In the genomic region with DNA sequence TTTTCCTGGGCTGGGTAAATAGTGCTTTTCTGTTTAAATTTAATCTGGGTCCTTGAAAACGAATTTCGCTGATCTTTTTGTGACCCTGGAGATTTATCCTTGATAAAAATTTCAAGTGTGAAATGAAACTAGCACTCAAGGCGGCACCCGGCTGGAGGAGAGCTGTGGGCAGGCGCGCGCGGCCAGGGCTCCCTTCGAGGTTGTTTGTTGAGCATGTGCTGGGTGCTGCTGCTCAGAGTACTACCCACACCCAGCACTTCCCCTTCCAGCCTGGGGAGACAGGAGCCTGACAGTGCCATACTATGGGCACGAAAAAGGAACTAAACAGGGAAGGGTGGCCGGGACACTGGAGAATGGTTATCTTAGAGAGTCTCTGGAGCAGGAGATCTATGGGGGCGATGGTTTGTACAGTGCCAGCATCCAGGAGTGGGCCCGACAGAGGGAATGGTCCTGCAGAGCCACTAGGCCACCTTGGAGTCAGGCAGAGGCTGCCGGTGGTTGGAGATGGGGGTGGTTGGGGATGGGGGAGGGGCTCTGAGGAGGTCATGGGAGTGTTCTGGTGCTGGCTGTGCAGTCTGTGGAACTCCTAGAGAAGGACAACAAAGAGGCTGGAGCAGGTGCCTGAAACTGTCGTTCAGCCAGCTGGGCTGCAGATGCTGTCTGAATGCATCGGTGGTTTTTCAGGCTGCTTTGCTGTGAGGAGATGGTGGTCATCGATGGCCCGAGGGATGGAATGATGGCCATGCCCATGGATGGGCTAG, we compare ENCODE assay signal across 8 mouse cellular contexts. TPM values are rescaled to one million over a fixed set of nuclear protein-coding genes. Genes with fewer than 3 reads are reported as not detected.
DNase-seq lines count a peak whose midpoint lies in the region; ATAC-seq and TF ChIP-seq lines count a peak whose summit lies in the region.

No protein-coding gene starts in this region.

- no peak for DNase-seq in heart, embryonic 10.5 days (ENCODE audit: low spot score)
- no peak for DNase-seq in heart, adult 8-10 months (ENCODE audit: low spot score)
- DNase-seq in brain, adult 2 months (ENCODE audit: low read depth, low spot score): peak; percentile 66
- no peak for DNase-seq in forebrain, embryonic 14.5 days (ENCODE audit: low spot score)
- peak; percentile 9 for DNase-seq in kidney, postnatal 0 days (ENCODE audit: low spot score)

- no peak overlapping the region for H3K27ac ChIP-seq in heart, embryonic 10.5 days
- H3K27ac ChIP-seq in forebrain, embryonic 14.5 days (ENCODE audit: low read depth, low read length): no peak overlapping the region
- H3K27ac ChIP-seq in kidney, postnatal 0 days: peak overlapping the region; percentile 71
- no peak overlapping the region for H3K27ac ChIP-seq in midbrain, embryonic 12.5 days (replicated peaks)

- peak; percentile 46 for ATAC-seq in forebrain, embryonic 14.5 days
- ATAC-seq in kidney, postnatal 0 days (replicated peaks; ENCODE audit: low FRiP score, low read depth): peak; percentile 34; the same call in 1 of the 2 replicates
- ATAC-seq in midbrain, embryonic 12.5 days (ENCODE audit: low FRiP score, low read depth): no peak; the same call in 1 of the 2 replicates
- no peak for ATAC-seq in monocyte, adult 5-6 weeks (replicated peaks; ENCODE audit: insufficient number of reproducible peaks, low FRiP score, low TSS enrichment, poor library complexity, severe bottlenecking)
- ATAC-seq in erythroid progenitor cell, adult 5-6 weeks (replicated peaks; ENCODE audit: low FRiP score, poor library complexity, severe bottlenecking): no peak

- H3K36me3 ChIP-seq in heart, embryonic 10.5 days: no peaks in the 10 kb centered on the region
- no peaks in the 10 kb centered on the region for H3K36me3 ChIP-seq in forebrain, embryonic 14.5 days (ENCODE audit: control insufficient read depth, insufficient read depth, low read length)
- no peaks in the 10 kb centered on the region for H3K36me3 ChIP-seq in kidney, postnatal 0 days (ENCODE audit: insufficient read depth, low read length)
- no peaks in the 10 kb centered on the region for H3K36me3 ChIP-seq in midbrain, embryonic 12.5 days

- H3K27me3 ChIP-seq in heart, embryonic 10.5 days (ENCODE audit: insufficient read depth, poor library complexity, severe bottlenecking): peaks cover 86% of the 10 kb centered on the region
- no peaks in the 10 kb centered on the region for H3K27me3 ChIP-seq in forebrain, embryonic 14.5 days (replicated peaks; ENCODE audit: control insufficient read depth, insufficient read depth, low read length)
- H3K27me3 ChIP-seq in kidney, postnatal 0 days (ENCODE audit: insufficient read depth, low read length): no peaks in the 10 kb centered on the region
- H3K27me3 ChIP-seq in midbrain, embryonic 12.5 days: peaks cover 28% of the 10 kb centered on the region

- H3K4me2 ChIP-seq in forebrain, embryonic 14.5 days (ENCODE audit: low read length): peak overlapping the region; percentile 54
- H3K4me2 ChIP-seq in kidney, postnatal 0 days (ENCODE audit: low read length): peak overlapping the region; percentile 52
- peak overlapping the region; percentile 42 for H3K4me2 ChIP-seq in midbrain, embryonic 12.5 days (replicated peaks)

- peak overlapping the region; percentile 50; the same call in 1 of the 2 replicates for H3K9ac ChIP-seq in forebrain, embryonic 14.5 days (ENCODE audit: low read length)
- no peak overlapping the region for H3K9ac ChIP-seq in kidney, postnatal 0 days (ENCODE audit: low read depth, low read length)
- no peak overlapping the region for H3K9ac ChIP-seq in midbrain, embryonic 12.5 days (replicated peaks)

- H3K9me3 ChIP-seq in heart, embryonic 10.5 days: no peaks in the 10 kb centered on the region
- H3K9me3 ChIP-seq in forebrain, embryonic 14.5 days (replicated peaks; ENCODE audit: control insufficient read depth, low read length): no peaks in the 10 kb centered on the region
- H3K9me3 ChIP-seq in kidney, postnatal 0 days (replicated peaks; ENCODE audit: low read length): no peaks in the 10 kb centered on the region
- no peaks in the 10 kb centered on the region for H3K9me3 ChIP-seq in midbrain, embryonic 12.5 days

- TF ChIP-seq CTCF in kidney, postnatal 0 days (IDR thresholded peaks at IDR 0.05; ENCODE audit: low read depth): no peak

- WGBS in heart, embryonic 10.5 days: 19% methylated on average over 18 of the region's 18 CpGs
- WGBS in forebrain, embryonic 14.5 days: 21% methylated on average over 18 of the region's 18 CpGs
- WGBS in kidney, postnatal 0 days: 13% methylated on average over 18 of the region's 18 CpGs
- WGBS in midbrain, embryonic 12.5 days: 20% methylated on average over 18 of the region's 18 CpGs

- peaks cover 10% of the 10 kb centered on the region for H3K4me1 ChIP-seq in heart, embryonic 10.5 days
- H3K4me1 ChIP-seq in forebrain, embryonic 14.5 days (ENCODE audit: control insufficient read depth, insufficient read depth, low read length): peaks cover 3% of the 10 kb centered on the region; the same call in 1 of the 2 replicates
- peaks cover 11% of the 10 kb centered on the region; the same call in 1 of the 2 replicates for H3K4me1 ChIP-seq in kidney, postnatal 0 days (replicated peaks; ENCODE audit: insufficient read depth, low read length)
- H3K4me1 ChIP-seq in midbrain, embryonic 12.5 days: peaks cover 14% of the 10 kb centered on the region

- H3K4me3 ChIP-seq in heart, embryonic 10.5 days: peak overlapping the region; percentile 47
- peak overlapping the region; percentile 23 for H3K4me3 ChIP-seq in forebrain, embryonic 14.5 days (ENCODE audit: low read depth, low read length)
- peak overlapping the region; percentile 17; the same call in 1 of the 2 replicates for H3K4me3 ChIP-seq in kidney, postnatal 0 days (replicated peaks; ENCODE audit: low read depth, low read length)
- H3K4me3 ChIP-seq in midbrain, embryonic 12.5 days: peak overlapping the region; percentile 31

RNA-seq across cellular contexts. Expression of a gene that starts 35.9 kb away (rescaled TPM):
- polyA plus RNA-seq in heart, embryonic 10.5 days (2016; fragmentation: Nextera tagmentation; extraction: Ambion mirVana): 0.06 and 0.29 TPM in 2 replicates
- under 1 TPM; 0.41 to 0.79 (median 0.58) TPM for total RNA-seq in heart, adult 8-10 months (2022)
- 0.89 and 0.94 TPM in 2 replicates for polyA plus RNA-seq in forebrain, embryonic 14.5 days (2014; fragmentation: Nextera tagmentation; extraction: Ambion mirVana)
- 0.21 and 0.24 TPM in 2 replicates for polyA plus RNA-seq in kidney, postnatal 0 days (2015; fragmentation: Nextera tagmentation; extraction: Ambion mirVana)
- polyA plus RNA-seq in midbrain, embryonic 12.5 days (2016; fragmentation: Nextera tagmentation; extraction: Ambion mirVana): 0.13 TPM in 1 of 2 replicates, not detected in the other
- total RNA-seq in monocyte, adult 5-6 weeks (2017): not detected in 3 replicates
- total RNA-seq in erythroid progenitor cell, adult 5-6 weeks (2015; ENCODE audit: low replicate concordance): not detected in 2 replicates
- not detected in 2 replicates for total RNA-seq in erythroid progenitor cell, adult 5-6 weeks (2017; ENCODE audit: low replicate concordance)

Comparison
In these comparisons a context has a peak if more than half of its experiments do, and no peak if none do; other contexts are left out.
1. DNase-seq: peak in brain, adult 2 months (single experiment) and kidney, postnatal 0 days (single experiment); none in heart, embryonic 10.5 days (single experiment), heart, adult 8-10 months (single experiment) and forebrain, embryonic 14.5 days (single experiment).
2. ATAC-seq: peak in forebrain, embryonic 14.5 days (single experiment) and kidney, postnatal 0 days (single experiment); none in midbrain, embryonic 12.5 days (single experiment), monocyte, adult 5-6 weeks (single experiment) and erythroid progenitor cell, adult 5-6 weeks (single experiment).
3. Peak in every context shown above with its lines, with median percentiles within 50 percentile points of each other: H3K4me3 ChIP-seq and H3K4me2 ChIP-seq.